Mouse (Mus musculus): Measurements from ENCODE around the gene Ssna1. TPM values are rescaled to one million over a fixed set of nuclear protein-coding genes. Genes with fewer than 3 reads are reported as not detected.

Gene Ssna1
- polyA plus RNA-seq, 2 experiments: 135 to 267 TPM

DNA sequence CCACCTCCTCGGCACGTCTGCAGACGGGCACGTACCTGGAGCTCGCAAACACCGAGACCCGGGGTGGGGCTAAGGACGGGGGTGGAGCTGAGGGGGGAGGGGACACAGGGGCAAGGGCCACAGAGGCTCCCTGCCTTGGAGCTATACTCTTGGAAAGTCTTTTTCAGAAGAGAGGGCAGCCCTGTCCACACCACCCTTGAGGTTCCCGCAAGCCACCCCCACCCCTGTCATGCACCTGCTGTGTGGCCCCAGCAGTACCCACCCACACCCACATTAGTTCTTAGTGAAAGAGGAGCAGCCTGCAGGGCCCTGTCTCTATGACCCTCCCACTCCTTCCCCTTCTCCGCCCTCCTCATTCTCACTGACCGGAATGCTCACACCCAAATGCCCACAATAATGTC lies 39.3 kb upstream of the Ssna1 start:
- H3K9ac ChIP-seq (ENCODE audit: low read depth, low read length, severe bottlenecking): no peak overlapping the region
- no peak overlapping the region for H3K27ac ChIP-seq (replicated peaks; ENCODE audit: low read depth, low read length)
- no peaks in the 10 kb centered on the region for H3K9me3 ChIP-seq (ENCODE audit: control insufficient read depth, low read length)
- ATAC-seq (ENCODE audit: low FRiP score, low read depth) (no peak), DNase-seq (ENCODE audit: low spot score) (no peak)
- WGBS: 5% methylated on average over 11 of the region's 11 CpGs
- TF ChIP-seq POLR2A (IDR thresholded peaks at IDR 0.05; ENCODE audit: borderline replicate concordance, extremely low read depth, insufficient read depth, insufficient read length): no peak
- peaks cover 44% of the 10 kb centered on the region for H3K27me3 ChIP-seq (ENCODE audit: control insufficient read depth, insufficient read depth, low read length)
- no peaks in the 10 kb centered on the region for H3K4me1 ChIP-seq (ENCODE audit: control insufficient read depth, insufficient read depth, low read length)
- H3K36me3 ChIP-seq (ENCODE audit: control insufficient read depth, insufficient read depth, low read length): no peaks in the 10 kb centered on the region
- no peak overlapping the region for H3K4me3 ChIP-seq (replicated peaks; ENCODE audit: low read length)
- no peak overlapping the region for H3K4me2 ChIP-seq (replicated peaks; ENCODE audit: low read depth, low read length, severe bottlenecking)

DNA sequence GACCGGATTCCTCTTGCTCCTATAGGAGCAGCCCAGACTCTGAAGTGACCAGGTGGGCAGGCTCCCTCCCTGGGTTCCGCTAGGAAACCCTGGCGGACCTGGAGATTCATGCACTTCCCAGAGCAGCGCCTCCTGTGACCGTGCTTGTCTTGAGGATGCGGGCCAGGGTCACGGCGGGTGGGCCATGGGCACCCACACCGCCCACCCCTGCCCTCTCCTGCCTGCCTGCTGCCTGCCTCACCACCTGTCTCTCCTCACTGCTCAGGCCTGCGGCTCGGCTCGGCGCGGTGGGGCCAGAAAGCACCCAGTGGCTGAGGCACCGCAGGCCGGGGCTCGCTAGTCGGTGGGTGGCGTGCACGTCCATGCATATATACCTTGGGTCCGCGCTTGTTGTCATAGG lies 38.7 kb upstream of the Ssna1 start:
- 1% methylated on average over 18 of the region's 22 CpGs for WGBS

DNA sequence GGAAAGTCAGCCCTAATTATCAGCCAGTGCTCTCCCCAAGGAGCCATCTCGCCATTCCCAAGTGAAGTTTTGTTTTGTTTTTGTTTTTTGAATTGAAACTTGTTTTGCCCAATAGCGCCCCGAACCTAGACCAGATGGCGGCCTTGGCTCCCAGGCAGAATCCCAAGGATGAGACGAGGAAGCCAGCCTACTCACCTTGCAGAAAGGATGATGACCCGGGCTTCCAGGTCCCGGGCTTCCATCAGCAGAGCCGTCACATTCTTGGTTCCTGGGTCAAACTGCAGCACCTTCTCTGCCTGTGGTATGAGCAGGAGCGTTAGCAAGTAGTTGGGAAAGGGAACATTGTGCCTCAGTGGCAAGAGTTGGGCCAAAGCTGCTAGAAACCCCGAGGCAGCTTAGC lies 37.9 kb upstream of the Ssna1 start:
- Histone ChIP-seq H3K4me3 (replicated peaks; ENCODE audit: low read length) (no peak overlapping the region), H3K4me2 (replicated peaks; ENCODE audit: low read depth, low read length, severe bottlenecking) (no peak overlapping the region), H3K4me1 (ENCODE audit: control insufficient read depth, insufficient read depth, low read length) (no peaks in the 10 kb centered on the region), H3K27me3 (ENCODE audit: control insufficient read depth, insufficient read depth, low read length) (peaks cover 44% of the 10 kb centered on the region), H3K9ac (ENCODE audit: low read depth, low read length, severe bottlenecking) (no peak overlapping the region), H3K9me3 (ENCODE audit: control insufficient read depth, low read length) (no peaks in the 10 kb centered on the region), H3K27ac (replicated peaks; ENCODE audit: low read depth, low read length) (no peak overlapping the region), H3K36me3 (ENCODE audit: control insufficient read depth, insufficient read depth, low read length) (no peaks in the 10 kb centered on the region)
- DNase-seq (ENCODE audit: low spot score): no peak
- ATAC-seq (ENCODE audit: low FRiP score, low read depth): no peak
- 51% methylated on average over 10 of the region's 10 CpGs for WGBS
- TF ChIP-seq POLR2A (IDR thresholded peaks at IDR 0.05; ENCODE audit: borderline replicate concordance, extremely low read depth, insufficient read depth, insufficient read length): no peak

More for the DNA sequence above, 38.7 kb upstream of the Ssna1 start:
- no peaks in the 10 kb centered on the region for H3K36me3 ChIP-seq (ENCODE audit: control insufficient read depth, insufficient read depth, low read length)
- no peak overlapping the region for H3K4me3 ChIP-seq (replicated peaks; ENCODE audit: low read length)
- no peak for TF ChIP-seq POLR2A (IDR thresholded peaks at IDR 0.05; ENCODE audit: borderline replicate concordance, extremely low read depth, insufficient read depth, insufficient read length)
- no peak overlapping the region for H3K4me2 ChIP-seq (replicated peaks; ENCODE audit: low read depth, low read length, severe bottlenecking)
- H3K27me3 ChIP-seq (ENCODE audit: control insufficient read depth, insufficient read depth, low read length): peaks cover 44% of the 10 kb centered on the region
- no peak overlapping the region for H3K9ac ChIP-seq (ENCODE audit: low read depth, low read length, severe bottlenecking)
- H3K4me1 ChIP-seq (ENCODE audit: control insufficient read depth, insufficient read depth, low read length): no peaks in the 10 kb centered on the region
- ATAC-seq (ENCODE audit: low FRiP score, low read depth) (no peak), DNase-seq (ENCODE audit: low spot score) (no peak)
- no peaks in the 10 kb centered on the region for H3K9me3 ChIP-seq (ENCODE audit: control insufficient read depth, low read length)
- H3K27ac ChIP-seq (replicated peaks; ENCODE audit: low read depth, low read length): no peak overlapping the region

DNA sequence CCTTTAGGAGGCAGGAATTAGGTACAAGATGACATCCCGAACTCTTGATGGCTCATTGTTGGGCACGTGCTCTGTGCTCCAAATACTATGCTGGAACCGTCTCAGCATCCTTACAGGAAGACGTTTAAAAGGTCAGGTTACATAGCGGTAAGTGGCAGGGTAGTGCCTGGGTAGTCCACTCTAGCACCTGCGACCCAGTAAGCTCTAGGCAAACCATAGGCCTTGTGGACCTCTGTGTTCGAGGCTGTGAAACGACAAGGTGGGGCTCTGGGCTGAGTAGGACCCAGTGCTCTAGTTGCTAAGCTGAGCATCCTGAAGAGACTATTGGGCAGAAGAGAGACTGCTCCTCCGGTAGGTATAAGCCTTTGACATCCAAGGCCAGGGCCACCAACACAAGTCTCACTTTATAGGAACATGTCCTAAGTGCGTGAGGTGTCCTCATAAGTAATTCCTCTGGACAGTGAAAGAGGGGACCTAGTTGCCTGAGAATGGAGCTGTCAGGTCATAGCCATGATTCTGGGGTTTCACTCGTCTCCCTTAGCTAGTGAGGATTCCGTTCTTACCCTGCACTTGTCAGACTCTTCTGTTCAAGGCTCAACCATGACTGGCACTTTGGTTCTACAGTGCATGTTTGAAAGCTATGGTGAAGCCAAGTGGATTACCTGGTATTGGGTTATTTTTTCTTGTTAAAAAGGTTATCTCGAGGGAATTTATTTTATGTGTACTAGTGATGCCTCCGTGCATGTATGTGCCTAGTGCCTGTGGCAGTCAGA lies 33.5 kb upstream of the Ssna1 start:
- Histone ChIP-seq H3K36me3 (ENCODE audit: control insufficient read depth, insufficient read depth, low read length) (no peaks in the 10 kb centered on the region), H3K27me3 (ENCODE audit: control insufficient read depth, insufficient read depth, low read length) (peaks cover 19% of the 10 kb centered on the region; the same call in 1 of the 2 replicates), H3K4me1 (ENCODE audit: control insufficient read depth, insufficient read depth, low read length) (no peaks in the 10 kb centered on the region), H3K27ac (replicated peaks; ENCODE audit: low read depth, low read length) (no peak overlapping the region), H3K9ac (ENCODE audit: low read depth, low read length, severe bottlenecking) (peak overlapping the region; percentile 44), H3K9me3 (ENCODE audit: control insufficient read depth, low read length) (no peaks in the 10 kb centered on the region), H3K4me3 (replicated peaks; ENCODE audit: low read length) (peak overlapping the region; percentile 37), H3K4me2 (replicated peaks; ENCODE audit: low read depth, low read length, severe bottlenecking) (peak overlapping the region; percentile 74)
- DNase-seq (ENCODE audit: low spot score): no peak
- no peak for ATAC-seq (ENCODE audit: low FRiP score, low read depth)
- TF ChIP-seq POLR2A (IDR thresholded peaks at IDR 0.05; ENCODE audit: borderline replicate concordance, extremely low read depth, insufficient read depth, insufficient read length): no peak
- WGBS: 50% methylated on average over 14 of the region's 14 CpGs

DNA sequence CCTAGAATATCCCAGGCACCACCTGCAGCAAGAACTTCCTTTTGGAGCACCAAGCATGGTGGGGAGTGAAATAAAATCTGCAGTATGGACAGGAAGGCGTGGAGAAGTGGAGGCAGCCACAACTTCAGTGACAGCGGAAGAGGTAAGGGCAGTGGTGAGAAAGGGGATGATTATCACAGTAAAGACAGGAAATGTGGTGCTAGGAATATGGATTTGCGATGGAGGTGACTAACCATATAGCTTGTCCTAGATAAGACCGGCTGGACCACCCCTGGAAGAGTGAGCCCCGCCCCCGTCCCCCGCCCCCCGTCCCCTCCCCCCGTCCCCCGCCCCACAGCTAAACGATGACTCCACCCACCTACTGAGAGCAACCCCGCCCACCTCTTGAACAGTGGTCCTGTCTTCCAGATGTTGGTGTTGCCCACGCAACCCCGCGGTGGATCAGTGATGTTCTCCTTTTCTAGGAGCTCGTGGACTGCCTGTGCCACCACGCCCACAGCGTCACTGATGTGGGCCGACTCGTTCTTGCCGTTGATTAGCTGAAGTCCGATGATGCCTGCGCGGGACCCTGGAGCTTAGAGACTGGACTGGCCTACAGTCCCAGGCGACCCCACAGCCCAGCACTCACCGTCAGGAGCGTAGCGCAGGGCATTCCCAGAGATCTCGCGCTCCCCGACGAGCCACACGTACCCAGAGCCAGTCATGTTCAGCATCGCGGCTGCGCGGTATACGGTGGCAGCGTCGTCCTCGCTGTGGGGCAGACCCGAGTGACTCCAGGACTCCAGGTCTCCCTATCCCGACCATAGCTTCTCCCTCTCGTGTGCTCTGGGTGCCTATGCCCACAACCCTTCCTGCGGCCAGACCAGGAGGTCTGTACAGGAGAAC lies 32.7 kb upstream of the Ssna1 start:
- no peaks in the 10 kb centered on the region for H3K9me3 ChIP-seq (ENCODE audit: control insufficient read depth, low read length)
- no peaks in the 10 kb centered on the region for H3K4me1 ChIP-seq (ENCODE audit: control insufficient read depth, insufficient read depth, low read length)
- ATAC-seq (ENCODE audit: low FRiP score, low read depth) (peak; percentile 30; the same call in 1 of the 2 replicates), DNase-seq (ENCODE audit: low spot score) (peak; percentile 27)
- no peaks in the 10 kb centered on the region for H3K36me3 ChIP-seq (ENCODE audit: control insufficient read depth, insufficient read depth, low read length)
- no peak for TF ChIP-seq POLR2A (IDR thresholded peaks at IDR 0.05; ENCODE audit: borderline replicate concordance, extremely low read depth, insufficient read depth, insufficient read length)
- H3K4me3 ChIP-seq (replicated peaks; ENCODE audit: low read length): peak overlapping the region; percentile 37
- H3K9ac ChIP-seq (ENCODE audit: low read depth, low read length, severe bottlenecking): peak overlapping the region; percentile 44
- no peak overlapping the region for H3K27ac ChIP-seq (replicated peaks; ENCODE audit: low read depth, low read length)
- peak overlapping the region; percentile 74 for H3K4me2 ChIP-seq (replicated peaks; ENCODE audit: low read depth, low read length, severe bottlenecking)
- WGBS: 3% methylated on average over 38 of the region's 45 CpGs
- H3K27me3 ChIP-seq (ENCODE audit: control insufficient read depth, insufficient read depth, low read length): peaks cover 16% of the 10 kb centered on the region; the same call in 1 of the 2 replicates

All from limb, embryonic 14.5 days (tissue).